Mouse (Mus musculus) limb, embryonic 13.5 days (tissue): ENCODE measurements around the gene Olfr92. TPM values are rescaled to one million over a fixed set of nuclear protein-coding genes. Genes with fewer than 3 reads are reported as not detected.
"Not testable (repeated sequence)": the region's sequence is repeated elsewhere in the genome, so short reads cannot be mapped to it uniquely, and the experiment has no call there.

Experiments
- ATAC-seq: fragments of 200-750 bp; cut with Nextera tagmentation; 2 replicates; pipeline ENCODE4 v1.8.0; 2017; ENCODE audit warnings: low read depth, moderate number of reproducible peaks, moderate TSS enrichment; ENCODE audit not compliant: low FRiP score
- H3K27ac ChIP-seq: fragments of 300-500 bp; sonication (generic); 2 replicates; pipeline ENCODE4 v1.5.1; 2015; ENCODE audit warnings: inconsistent platforms, mild to moderate bottlenecking, moderate library complexity
- H3K27me3 ChIP-seq: fragments of 300-500 bp; sonication (generic); 2 replicates; pipeline ENCODE4 v1.6.1; 2015; ENCODE audit warnings: mild to moderate bottlenecking, inconsistent platforms
- H3K36me3 ChIP-seq: fragments of 300-500 bp; sonication (generic); 2 replicates; pipeline ENCODE4 v1.6.1; 2015; ENCODE audit warnings: inconsistent platforms, mild to moderate bottlenecking, moderate library complexity
- H3K4me1 ChIP-seq: fragments of 300-500 bp; sonication (generic); 2 replicates; pipeline ENCODE4 v1.6.1; 2015; ENCODE audit warnings: inconsistent platforms
- H3K4me2 ChIP-seq: fragments of 300-500 bp; sonication (generic); replicated peaks from 2 replicates; pipeline ENCODE4 v1.6.1; 2015; ENCODE audit warnings: inconsistent platforms, mild to moderate bottlenecking, moderate library complexity
- H3K4me3 ChIP-seq: fragments of 300-500 bp; sonication (generic); 2 replicates; pipeline ENCODE4 v1.5.1; 2015; ENCODE audit warnings: moderate library complexity, mild to moderate bottlenecking, inconsistent platforms
- H3K9ac ChIP-seq: fragments of 300-500 bp; sonication (generic); 2 replicates; pipeline ENCODE4 v1.6.1; 2015; ENCODE audit warnings: mild to moderate bottlenecking, inconsistent platforms
- H3K9me3 ChIP-seq: fragments of 300-500 bp; sonication (generic); 2 replicates; pipeline ENCODE4 v1.6.1; 2016; ENCODE audit warnings: inconsistent platforms
- WGBS: fragments of 180-500 bp; shearing (Covaris S2); methylation state at CpG from one replicate; pipeline ENCODE4 v1.1.7; 2015; 5-methylcytosine and 5-hydroxymethylcytosine counted together
- polyA plus RNA-seq: library from polyadenylated mRNA; unstranded; fragments of >200 nt; fragmentation: Nextera tagmentation; extraction: Ambion mirVana; gene quantifications from 2 replicates; pipeline ENCODE4 v1.2.1, GENCODE M21; 2015

Olfr92 gene
- polyA plus RNA-seq: not detected in 2 replicates

GRCm38 (mm10) chr17:37119988-37120387 is at the start of gene Olfr92:
TSS of gene Olfr92 (minus strand) at chr17:37120088.
- no peak within 1 kb of the TSS for H3K9ac ChIP-seq
- H3K9me3 ChIP-seq: no peaks in the 10 kb centered on the region
- H3K4me2 ChIP-seq: no peak within 1 kb of the TSS
- no peaks in the 10 kb centered on the region for H3K4me1 ChIP-seq
- WGBS: 79% methylated on average over 2 of the region's 2 CpGs
- H3K4me3 ChIP-seq: no peak within 1 kb of the TSS
- ATAC-seq: no peak
- H3K27me3 ChIP-seq: no peaks in the 10 kb centered on the region
- H3K36me3 ChIP-seq: no peaks in the 10 kb centered on the region
- no peak within 1 kb of the TSS for H3K27ac ChIP-seq

GRCm38 (mm10) chr17:37161394-37161793 is 41.5 kb upstream of the Olfr92 start, which contains the start of gene Olfr93:
TSS of gene Olfr93 (minus strand) at chr17:37161494.
- no peak within 1 kb of the TSS for H3K4me2 ChIP-seq
- H3K9ac ChIP-seq: no peak within 1 kb of the TSS

DNA sequence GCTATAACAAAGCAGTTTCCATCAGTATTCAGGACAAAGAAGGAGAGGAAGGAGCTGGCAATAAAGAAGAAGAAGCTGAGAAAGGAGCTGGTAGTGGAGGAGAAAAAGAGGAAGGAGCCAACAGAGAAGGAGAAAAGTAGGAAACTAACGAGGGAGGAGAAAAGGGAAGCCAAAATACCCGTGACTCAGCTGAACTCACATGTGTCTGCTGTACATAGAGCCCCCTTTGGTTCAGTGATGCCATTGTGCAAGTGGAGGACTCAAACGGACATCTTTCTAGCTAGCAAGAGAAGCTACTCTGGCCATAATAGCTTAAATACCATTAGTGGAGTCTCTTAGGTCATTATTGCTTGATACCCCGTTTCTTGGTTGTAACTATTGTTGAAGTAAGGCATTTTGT is 11.5 kb upstream of the Olfr92 start:
- H3K9ac ChIP-seq, H3K27me3 ChIP-seq, H3K9me3 ChIP-seq, H3K36me3 ChIP-seq, H3K4me3 ChIP-seq, H3K4me1 ChIP-seq, H3K27ac ChIP-seq, ATAC-seq, H3K4me2 ChIP-seq: not testable (repeated sequence)
- WGBS: 75% methylated on average over 4 of the region's 4 CpGs

More at GRCm38 (mm10) chr17:37161394-37161793, 41.5 kb upstream of the Olfr92 start, which contains the start of gene Olfr93:
- no peaks in the 10 kb centered on the region for H3K4me1 ChIP-seq
- H3K36me3 ChIP-seq: no peaks in the 10 kb centered on the region
- H3K27ac ChIP-seq: no peak within 1 kb of the TSS
- H3K4me3 ChIP-seq: no peak within 1 kb of the TSS
- H3K27me3 ChIP-seq: no peaks in the 10 kb centered on the region
- H3K9me3 ChIP-seq: no peaks in the 10 kb centered on the region
- ATAC-seq: no peak

GRCm38 (mm10) chr17:37098178-37098577 is 21.7 kb downstream of the Olfr92 start, which contains the start of gene Olfr91:
TSS of gene Olfr91 (minus strand) at chr17:37098278.
- Histone ChIP-seq H3K4me2 (no peak within 1 kb of the TSS), H3K9ac (no peak within 1 kb of the TSS), H3K4me1 (no peaks in the 10 kb centered on the region), H3K4me3 (no peak within 1 kb of the TSS), H3K36me3 (no peaks in the 10 kb centered on the region), H3K27me3 (no peaks in the 10 kb centered on the region), H3K27ac (no peak within 1 kb of the TSS), H3K9me3 (no peaks in the 10 kb centered on the region)
- no peak for ATAC-seq
- WGBS: 92% methylated on average over 1 of the region's 1 CpGs

DNA sequence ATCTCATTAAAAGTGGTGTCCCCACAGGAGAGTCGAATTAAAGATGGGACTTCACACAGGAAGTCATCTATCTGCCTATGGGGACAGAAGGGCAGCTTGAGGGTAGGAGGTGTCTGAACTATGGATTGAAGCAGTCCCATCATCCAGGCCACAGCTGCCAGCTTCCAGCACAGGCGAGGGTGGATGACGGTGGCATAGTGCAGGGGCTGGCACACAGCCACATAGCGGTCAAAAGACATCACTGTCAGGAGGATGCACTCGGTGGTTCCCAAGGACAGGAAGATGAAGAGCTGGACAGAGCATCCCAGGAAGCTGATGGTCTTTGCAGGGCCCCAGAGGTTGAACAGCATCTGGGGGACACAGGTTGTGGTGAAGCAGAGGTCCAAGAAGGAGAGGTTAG is 26.6 kb downstream of the Olfr92 start:
- no peak overlapping the region for H3K27ac ChIP-seq
- H3K9ac ChIP-seq: no peak overlapping the region
- no peaks in the 10 kb centered on the region for H3K27me3 ChIP-seq
- H3K9me3 ChIP-seq: no peaks in the 10 kb centered on the region
- WGBS: 76% methylated on average over 5 of the region's 5 CpGs
- no peaks in the 10 kb centered on the region for H3K4me1 ChIP-seq
- H3K4me2 ChIP-seq: no peak overlapping the region
- H3K4me3 ChIP-seq: no peak overlapping the region
- no peaks in the 10 kb centered on the region for H3K36me3 ChIP-seq
- ATAC-seq: no peak

- Histone ChIP-seq H3K4me2 (no peak overlapping the region), H3K27ac (no peak overlapping the region), H3K36me3 (no peaks in the 10 kb centered on the region), H3K4me1 (no peaks in the 10 kb centered on the region), H3K4me3 (no peak overlapping the region), H3K9me3 (no peaks in the 10 kb centered on the region), H3K27me3 (no peaks in the 10 kb centered on the region), H3K9ac (no peak overlapping the region)
- no peak for ATAC-seq
- 76% methylated on average over 1 of the region's 1 CpGs for WGBS
Measured at GRCm38 (mm10) chr17:37092198-37092597, 27.7 kb downstream of the Olfr92 start.

GRCm38 (mm10) chr17:37088399-37088798 is 31.5 kb downstream of the Olfr92 start, which contains the start of gene Olfr90:
TSS of gene Olfr90 (minus strand) at chr17:37088499.
- Histone ChIP-seq H3K4me3 (no peak within 1 kb of the TSS), H3K27me3 (no peaks in the 10 kb centered on the region), H3K9ac (no peak within 1 kb of the TSS), H3K4me1 (no peaks in the 10 kb centered on the region), H3K27ac (no peak within 1 kb of the TSS), H3K36me3 (no peaks in the 10 kb centered on the region), H3K9me3 (no peaks in the 10 kb centered on the region), H3K4me2 (no peak within 1 kb of the TSS)
- no peak for ATAC-seq

- no peak overlapping the region for H3K9ac ChIP-seq
- H3K4me3 ChIP-seq: no peak overlapping the region
- ATAC-seq: no peak
- H3K9me3 ChIP-seq: no peaks in the 10 kb centered on the region
- H3K4me2 ChIP-seq: no peak overlapping the region
- H3K27me3 ChIP-seq: no peaks in the 10 kb centered on the region
- WGBS: 74% methylated on average over 10 of the region's 10 CpGs
- H3K36me3 ChIP-seq: no peaks in the 10 kb centered on the region
- no peaks in the 10 kb centered on the region for H3K4me1 ChIP-seq
- H3K27ac ChIP-seq: no peak overlapping the region
Measured at GRCm38 (mm10) chr17:37085545-37085944, 34.3 kb downstream of the Olfr92 start.

DNA sequence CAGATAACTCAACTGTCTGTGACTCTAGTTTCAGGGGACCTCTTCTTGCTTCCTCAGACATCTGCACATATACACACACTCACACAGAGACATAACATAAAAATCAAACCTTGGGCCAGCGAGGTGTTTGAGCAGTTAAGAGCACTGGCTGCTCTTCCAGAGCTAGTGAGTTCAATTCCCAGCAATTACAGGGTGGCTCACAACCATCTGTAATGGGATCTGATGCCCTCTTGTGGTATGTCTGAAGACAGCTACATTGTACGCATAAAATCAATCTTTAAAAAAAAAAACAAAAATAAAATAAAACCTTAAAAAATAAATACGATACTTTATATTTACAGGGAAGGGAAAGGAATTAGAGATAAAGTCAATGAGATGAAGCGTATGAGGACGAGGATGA is 35.3 kb downstream of the Olfr92 start:
- Histone ChIP-seq H3K36me3 (no peaks in the 10 kb centered on the region), H3K9ac (no peak overlapping the region), H3K4me2 (no peak overlapping the region), H3K9me3 (no peaks in the 10 kb centered on the region), H3K4me1 (no peaks in the 10 kb centered on the region), H3K27ac (no peak overlapping the region), H3K4me3 (no peak overlapping the region), H3K27me3 (no peaks in the 10 kb centered on the region)
- no peak for ATAC-seq
- WGBS: 68% methylated on average over 5 of the region's 5 CpGs

DNA sequence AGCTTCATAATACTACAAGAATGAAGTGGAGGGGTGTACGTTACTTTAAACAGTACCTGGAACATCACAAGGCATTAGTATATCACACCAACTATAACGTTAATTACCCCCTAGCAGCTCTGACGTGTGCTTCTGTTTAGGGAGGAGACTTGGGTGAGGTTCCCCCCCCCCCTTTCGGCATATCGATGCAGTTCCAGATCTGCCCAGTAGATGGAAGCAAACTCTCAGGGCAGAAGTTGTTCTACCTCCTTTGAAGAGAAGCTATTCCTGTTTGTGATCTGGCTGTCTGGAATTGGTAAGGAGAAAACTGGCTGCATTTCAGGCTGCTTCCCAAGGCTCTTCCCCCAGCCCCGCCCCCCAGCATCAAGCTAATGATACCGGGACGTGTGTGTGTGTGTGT is 36.6 kb downstream of the Olfr92 start:
- H3K4me3 ChIP-seq: no peak overlapping the region
- H3K9ac ChIP-seq: no peak overlapping the region
- H3K4me1 ChIP-seq: peaks cover 9% of the 10 kb centered on the region
- H3K36me3 ChIP-seq: no peaks in the 10 kb centered on the region
- no peak overlapping the region for H3K4me2 ChIP-seq
- 3% methylated on average over 8 of the region's 8 CpGs for WGBS
- peak; percentile 34; the same call in 1 of the 2 replicates for ATAC-seq
- H3K27me3 ChIP-seq: no peaks in the 10 kb centered on the region
- H3K9me3 ChIP-seq: no peaks in the 10 kb centered on the region
- H3K27ac ChIP-seq: no peak overlapping the region

DNA sequence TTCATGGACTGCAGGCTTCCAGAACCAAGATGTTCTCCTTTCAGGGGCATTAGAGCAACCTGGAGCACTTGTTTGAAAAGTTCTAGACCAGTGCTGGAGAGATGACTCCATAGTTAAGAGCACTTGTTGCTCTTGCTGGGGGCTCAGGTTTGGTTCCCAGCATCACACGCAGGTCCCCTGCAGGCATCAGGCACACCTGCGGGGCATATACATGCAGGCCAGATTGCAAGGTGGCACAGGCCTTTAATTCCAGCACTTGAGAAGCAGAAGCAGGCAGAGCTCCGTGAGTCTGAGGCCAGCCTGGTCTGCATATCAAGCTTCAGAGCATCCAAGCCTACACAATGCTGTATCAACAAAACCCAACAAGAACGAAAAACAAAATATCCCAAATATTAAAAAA is 38.2 kb downstream of the Olfr92 start:
- Histone ChIP-seq H3K9ac (no peak overlapping the region), H3K4me2 (no peak overlapping the region), H3K27me3 (no peaks in the 10 kb centered on the region), H3K9me3 (no peaks in the 10 kb centered on the region), H3K4me1 (peaks cover 13% of the 10 kb centered on the region), H3K36me3 (peaks cover 3% of the 10 kb centered on the region; the same call in 1 of the 2 replicates), H3K27ac (no peak overlapping the region), H3K4me3 (no peak overlapping the region)
- WGBS: 87% methylated on average over 4 of the region's 4 CpGs
- no peak for ATAC-seq

- Histone ChIP-seq H3K9ac (no peak overlapping the region), H3K4me2 (no peak overlapping the region), H3K9me3 (no peaks in the 10 kb centered on the region), H3K4me1 (peaks cover 13% of the 10 kb centered on the region), H3K4me3 (no peak overlapping the region), H3K36me3 (peaks cover 18% of the 10 kb centered on the region), H3K27me3 (no peaks in the 10 kb centered on the region), H3K27ac (no peak overlapping the region)
- 18% methylated on average over 5 of the region's 5 CpGs for WGBS
- ATAC-seq: no peak
Measured at GRCm38 (mm10) chr17:37080119-37080518, 39.8 kb downstream of the Olfr92 start.

GRCm38 (mm10) chr17:37078990-37079389 is 40.9 kb downstream of the Olfr92 start:
- H3K9me3 ChIP-seq: no peaks in the 10 kb centered on the region
- peaks cover 13% of the 10 kb centered on the region for H3K4me1 ChIP-seq
- H3K4me2 ChIP-seq: no peak overlapping the region
- no peak overlapping the region for H3K4me3 ChIP-seq
- peaks cover 29% of the 10 kb centered on the region for H3K36me3 ChIP-seq
- H3K27ac ChIP-seq: no peak overlapping the region
- H3K9ac ChIP-seq: no peak overlapping the region
- H3K27me3 ChIP-seq: no peaks in the 10 kb centered on the region
- no peak for ATAC-seq
- WGBS: 25% methylated on average over 2 of the region's 2 CpGs
